Mouse (Mus musculus): ENCODE data around the gene 0610040J01Rik.
"Not testable (repeated sequence)": the region's sequence is repeated elsewhere in the genome, so short reads cannot be mapped to it uniquely, and the experiment has no call there.

The 0610040J01Rik gene

DNA sequence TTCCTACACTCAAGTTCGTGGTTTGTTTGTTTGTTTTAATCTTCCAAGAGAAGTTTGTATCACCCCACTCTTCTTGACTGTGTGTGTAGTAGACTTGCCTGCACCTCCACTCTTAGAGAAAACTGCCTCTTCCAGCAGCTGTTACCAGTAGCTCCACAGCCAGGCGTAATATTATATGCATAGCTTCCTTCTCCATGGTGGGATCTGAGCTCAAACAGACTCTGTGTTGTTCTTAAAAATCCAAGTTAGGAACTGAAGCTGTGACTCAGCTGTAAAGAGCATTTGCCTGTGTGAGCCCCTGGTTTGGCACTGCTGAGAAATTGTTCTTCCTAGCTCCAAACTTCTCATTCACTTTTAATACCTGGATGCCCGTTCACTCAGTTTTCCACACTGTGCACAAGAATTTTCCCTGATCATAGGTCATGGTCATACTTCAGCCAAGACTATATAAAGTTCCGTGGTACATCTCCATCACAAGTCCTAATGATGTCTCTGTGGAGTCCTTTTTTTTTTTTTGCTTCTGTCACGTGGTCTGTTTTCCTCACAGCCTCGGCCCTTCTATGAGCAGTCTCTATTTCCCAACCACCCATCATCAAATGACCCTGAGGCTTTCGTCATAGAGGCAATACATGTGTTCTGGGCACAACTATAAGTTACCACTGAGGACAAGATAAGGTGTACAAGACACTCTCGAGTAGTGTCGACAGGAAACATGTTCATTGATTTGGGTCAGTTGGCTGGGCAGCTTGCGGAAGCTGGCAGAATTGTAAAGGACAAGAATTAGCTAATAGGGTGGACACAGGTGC is 16.4 kb downstream of the 0610040J01Rik start:
- no peak for DNase-seq (ENCODE audit: low spot score in 2 of 2)

GRCm38 (mm10) chr5:63831054-63831453 is 18.9 kb downstream of the 0610040J01Rik start:
- DNase-seq (ENCODE audit: low spot score in 2 of 2): peak; percentile 42 to 47

DNA sequence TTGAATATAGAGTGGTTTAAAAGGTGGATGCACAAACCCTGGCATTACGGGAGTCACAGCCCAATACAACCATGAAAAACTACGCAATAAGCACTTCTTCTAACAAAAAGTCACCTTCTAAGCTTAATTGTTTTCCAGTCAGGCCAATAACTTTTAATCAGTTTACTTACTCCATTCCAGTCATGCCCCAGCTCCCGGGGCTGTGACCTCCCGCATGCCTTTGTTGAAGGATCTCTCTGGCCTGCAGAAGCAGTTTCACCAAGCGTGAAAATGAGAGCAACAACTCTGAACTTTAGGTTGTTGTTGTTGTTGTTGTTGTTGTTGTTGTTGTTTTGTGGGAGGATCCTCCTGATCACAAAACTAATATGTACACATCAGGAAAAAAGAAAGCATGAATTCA is 21.8 kb downstream of the 0610040J01Rik start:
- DNase-seq (ENCODE audit: low spot score in 2 of 2): no peak

DNA sequence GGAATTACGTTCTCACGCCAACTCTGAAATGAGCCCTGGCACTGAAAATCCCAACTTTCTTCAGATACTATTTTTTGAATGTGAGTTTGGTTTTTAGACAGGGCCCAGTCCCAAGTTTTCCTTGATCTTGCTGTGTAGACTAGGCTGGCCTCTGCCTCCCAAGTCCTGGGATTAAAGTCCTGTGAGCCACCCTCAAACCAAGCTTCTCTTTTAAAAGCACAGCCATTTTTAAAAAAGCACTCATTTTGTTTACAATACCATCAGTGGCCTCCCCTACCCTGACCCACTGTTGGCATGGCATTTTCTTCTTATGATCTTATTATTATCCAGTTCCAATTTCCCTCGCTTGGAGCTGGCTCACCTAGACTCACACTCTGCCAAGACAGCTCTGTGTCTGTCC is 22.3 kb downstream of the 0610040J01Rik start:
- no peak for DNase-seq (ENCODE audit: low spot score in 2 of 2)

DNA sequence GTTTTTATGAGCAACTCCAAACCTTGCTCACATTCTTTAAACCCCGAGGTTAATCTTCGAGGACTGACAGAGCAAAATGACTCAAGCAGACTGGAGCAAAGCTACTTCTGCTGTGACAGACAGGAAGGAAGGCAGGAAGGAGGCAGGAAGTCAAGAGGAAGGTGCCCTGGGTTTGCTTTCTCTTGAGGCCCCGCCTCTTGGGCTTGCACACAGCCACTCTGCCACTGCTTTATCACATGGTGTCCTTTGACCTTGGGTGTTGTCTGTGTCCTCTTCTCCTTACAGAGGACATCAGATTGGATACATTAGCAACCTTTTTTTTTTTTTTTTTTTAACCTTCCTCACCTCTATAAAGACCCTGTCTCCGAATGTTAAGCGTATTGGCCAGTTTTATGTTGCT is 25.0 kb downstream of the 0610040J01Rik start:
- peak; percentile 55 to 57 for DNase-seq (ENCODE audit: low spot score in 2 of 2)

DNA sequence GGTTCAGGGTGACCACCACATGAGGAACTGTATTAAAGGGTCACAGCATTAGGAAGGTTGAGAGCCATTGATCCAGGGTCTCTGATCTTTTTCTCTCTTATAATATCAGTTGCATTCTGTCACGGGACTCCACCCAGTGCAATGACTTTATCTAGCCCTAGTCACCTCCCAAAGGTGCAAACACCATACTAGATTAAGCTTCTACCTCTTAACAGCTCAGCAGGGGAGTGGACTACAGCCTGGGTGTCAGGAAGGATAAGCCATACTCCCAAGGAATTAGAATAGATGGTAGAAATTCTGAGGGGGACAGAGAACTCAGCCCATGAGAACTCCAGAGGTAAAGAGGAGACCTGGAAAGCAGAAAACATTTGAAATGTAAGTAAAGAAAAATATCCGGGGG is 25.7 kb downstream of the 0610040J01Rik start:
- no peak for DNase-seq (ENCODE audit: low spot score in 2 of 2)

- DNase-seq (ENCODE audit: low spot score in 2 of 2): no peak
Observed at GRCm38 (mm10) chr5:63839801-63840416, 27.7 kb downstream of the 0610040J01Rik start.

DNA sequence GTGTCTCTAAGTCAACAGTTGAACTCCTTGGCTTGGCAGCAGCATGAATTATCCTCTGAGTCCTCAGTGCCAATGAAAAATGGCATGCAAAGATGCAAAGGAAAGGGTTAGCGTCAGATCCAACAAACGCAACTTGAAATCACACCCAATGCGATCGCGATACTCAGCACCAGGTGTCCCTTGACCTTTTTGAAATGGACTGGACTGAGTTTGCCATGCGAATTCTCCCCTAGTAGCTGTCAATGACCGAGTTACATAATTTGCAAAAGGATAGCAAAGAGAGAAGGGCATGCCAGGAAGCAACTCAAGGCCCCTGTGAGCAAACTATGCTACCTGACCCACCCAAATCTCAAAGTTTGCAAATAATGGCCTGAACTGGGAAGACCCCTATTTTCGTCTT is 34.9 kb downstream of the 0610040J01Rik start:
- DNase-seq (ENCODE audit: low spot score in 2 of 2): no peak

GRCm38 (mm10) chr5:63847541-63848226 is 35.5 kb downstream of the 0610040J01Rik start:
- no peak for DNase-seq (ENCODE audit: low spot score in 2 of 2)

GRCm38 (mm10) chr5:63858901-63859300 is 46.7 kb downstream of the 0610040J01Rik start:
- DNase-seq (ENCODE audit: low spot score in 2 of 2): peak; percentile 40

GRCm38 (mm10) chr5:63867421-63867820 is 55.3 kb downstream of the 0610040J01Rik start:
- no peak for DNase-seq (ENCODE audit: low spot score in 2 of 2)

DNA sequence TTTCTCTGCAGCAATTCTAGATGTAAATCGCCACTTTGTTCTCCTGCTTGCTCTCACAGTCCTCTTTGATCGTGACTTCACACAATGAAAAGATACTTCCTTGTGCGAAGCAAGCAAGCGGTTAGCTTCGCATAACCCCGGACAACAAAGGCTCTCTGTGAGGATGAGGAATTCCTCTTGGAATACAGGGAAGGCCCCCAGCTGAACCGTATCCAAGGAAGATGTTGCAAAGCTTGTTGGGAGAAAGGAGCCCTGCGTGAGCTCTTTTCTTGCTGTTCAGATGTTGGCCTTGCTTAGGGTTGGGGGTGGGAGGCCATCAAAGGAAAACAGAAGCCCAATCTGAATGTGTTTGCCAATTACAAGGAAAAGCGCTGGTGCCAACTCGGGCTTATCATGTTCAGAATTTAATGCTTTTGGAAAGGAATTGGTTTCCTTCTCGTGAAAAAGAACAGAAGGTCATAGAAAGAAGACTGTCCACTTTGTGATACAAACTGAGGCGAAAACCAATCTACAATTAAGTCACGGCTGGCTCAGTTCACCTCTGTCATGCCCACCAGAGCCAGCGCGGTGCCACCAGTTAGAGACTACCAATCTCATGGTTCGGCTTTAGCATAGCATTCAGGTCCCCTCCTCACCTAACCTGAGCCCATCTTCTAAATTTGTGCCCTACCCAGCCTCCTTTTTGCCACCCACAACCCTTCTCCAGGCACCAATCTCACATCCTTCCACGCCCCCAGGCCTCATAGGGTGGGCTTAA is 60.2 kb downstream of the 0610040J01Rik start:
- no peak for DNase-seq (ENCODE audit: low spot score in 2 of 2)

GRCm38 (mm10) chr5:63874880-63875279 is 62.7 kb downstream of the 0610040J01Rik start:
- DNase-seq (ENCODE audit: low spot score in 2 of 2): no peak

DNA sequence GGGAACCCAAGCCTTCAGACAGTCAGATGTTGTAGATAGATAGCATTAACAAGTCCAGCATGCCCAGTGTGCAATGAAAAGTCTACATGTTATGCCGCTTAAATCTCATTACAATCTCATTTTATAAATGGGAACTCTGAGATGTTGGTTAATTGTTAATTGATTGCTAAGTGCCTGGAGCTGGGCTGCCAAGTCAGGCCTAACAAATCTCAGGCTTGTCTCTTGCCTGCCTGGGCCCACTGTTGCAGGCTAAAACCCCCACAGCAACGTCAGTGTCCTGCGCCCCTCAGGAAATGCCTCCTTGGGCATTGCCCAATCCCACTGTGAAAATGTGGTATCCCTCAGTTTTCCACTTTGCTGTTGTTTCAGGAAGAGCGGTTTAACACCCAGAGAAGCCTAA is 63.9 kb downstream of the 0610040J01Rik start:
- no peak for DNase-seq (ENCODE audit: low spot score in 2 of 2)

- DNase-seq (ENCODE audit: low spot score in 2 of 2): no peak
Observed at GRCm38 (mm10) chr5:63879026-63879425, 66.9 kb downstream of the 0610040J01Rik start.

- no peak for DNase-seq (ENCODE audit: low spot score in 2 of 2)
Observed at GRCm38 (mm10) chr5:63886292-63886691, 74.1 kb downstream of the 0610040J01Rik start.

GRCm38 (mm10) chr5:63886709-63887108 is 74.5 kb downstream of the 0610040J01Rik start:
- no peak for DNase-seq (ENCODE audit: low spot score in 2 of 2)

GRCm38 (mm10) chr5:63887111-63887510 is 74.9 kb downstream of the 0610040J01Rik start:
- DNase-seq (ENCODE audit: low spot score in 2 of 2): no peak

GRCm38 (mm10) chr5:63891241-63891640 is 79.1 kb downstream of the 0610040J01Rik start:
- DNase-seq (ENCODE audit: low spot score in 2 of 2): no peak

DNA sequence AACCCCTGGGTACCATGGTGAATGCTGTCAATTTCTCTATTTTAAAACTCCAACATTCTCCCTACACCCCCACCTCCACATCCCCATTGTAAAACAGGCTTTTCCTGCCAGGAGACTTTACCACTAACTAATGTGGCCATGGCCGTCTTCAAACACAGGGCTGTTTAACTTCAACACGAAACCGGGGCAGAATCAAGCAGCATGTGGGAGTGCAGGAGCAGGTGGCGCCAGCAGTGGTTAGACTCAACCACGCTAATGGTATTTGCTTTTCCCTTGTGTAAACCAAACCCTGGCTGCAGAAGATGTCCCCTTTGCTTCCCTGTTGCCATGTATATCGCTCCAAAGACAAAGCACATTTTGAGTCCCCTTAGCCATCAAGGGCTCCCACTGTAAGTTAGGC is 79.7 kb downstream of the 0610040J01Rik start:
- no peak for DNase-seq (ENCODE audit: low spot score in 2 of 2)

GRCm38 (mm10) chr5:63897001-63897819 is 85.0 kb downstream of the 0610040J01Rik start:
- DNase-seq (ENCODE audit: low spot score in 2 of 2): not testable (repeated sequence)

Measured in spleen, postnatal 36 days (tissue).